Mouse (Mus musculus) spleen, adult 2 months (tissue): ENCODE measurements around the gene Det1.

Experiments used
- CTCF ChIP-seq: fragments of 200-500 bp; IDR thresholded peaks from 2 replicates; pipeline ENCODE4 v1.5.1; 2011; ENCODE audit warnings: mild to moderate bottlenecking, inconsistent platforms; ENCODE audit not compliant: insufficient read depth, insufficient read length, insufficient replicate concordance; ENCODE audit errors: extremely low read depth
- POLR2A ChIP-seq: fragments of 200-500 bp; IDR thresholded peaks from 2 replicates; pipeline ENCODE4 v1.6.1; 2011; ENCODE audit warnings: low read depth, low read length, inconsistent platforms

GRCm38 (mm10) chr7:78787793-78788380 is 59.2 kb downstream of the Det1 start:
- no peak for TF ChIP-seq CTCF
- TF ChIP-seq POLR2A = no peak
